Mouse (Mus musculus) embryonic stem cell, embryonic (primary cell): Measurements from ENCODE around the gene Mmp21.
"Not testable (repeated sequence)": the region's sequence is repeated elsewhere in the genome, so short reads cannot be mapped to it uniquely, and the experiment has no call there.

ENCODE experiments used
- CTCF ChIA-PET, 4 experiments: fragments of 300-600 bp in 2 of 4; fragments of 350-600 bp in 2 of 4; sonication (Branson Sonifier 250); formaldehyde crosslinking; loops; one replicate each; lab custom pipeline; 2022; ENCODE audit warnings: inconsistent platforms in 2 of 4; lab: Charles Lee
- POLR2A ChIA-PET, 4 experiments: fragments of 300-600 bp in 2 of 4; fragments of 350-600 bp in 2 of 4; sonication (Branson Sonifier 250); formaldehyde crosslinking; loops; one replicate each; lab custom pipeline; 2022; ENCODE audit warnings: antibody characterized with exemption in 4 of 4, inconsistent platforms in 1 of 4; lab: Charles Lee

Gene Mmp21

GRCm38 (mm10) chr7:133679961-133680360 lies at the start of gene Mmp21:
Gene Mmp21, minus strand, starts transcription at chr7:133680061.
- ChIA-PET POLR2A (no interaction called here), CTCF (no interaction called here)

GRCm38 (mm10) chr7:133729351-133729750 lies 49.5 kb upstream of the Mmp21 start:
- ChIA-PET POLR2A (interaction anchor here in 1 of 4 experiments (1.3 kb wide), 1 partner anchor 12 kb away, joined by 3 read pairs; no protein-coding TSS in a partner anchor), CTCF (interaction anchor here in 1 of 4 experiments (0.6 kb wide), 1 partner anchor 173 kb away, joined by 3 read pairs; no protein-coding TSS in a partner anchor)

GRCm38 (mm10) chr7:133727027-133727426 lies 47.2 kb upstream of the Mmp21 start:
- POLR2A ChIA-PET, result interaction anchor here in 2 of 4 experiments (0.7 to 1.4 kb wide), 6 partner anchors 16 to 90 kb away, joined by 3 to 5 read pairs (median 4); partner anchors contain the start of gene Edrf1 (in 1 of the 2)

GRCm38 (mm10) chr7:133725571-133725970 lies 45.7 kb upstream of the Mmp21 start:
- CTCF ChIA-PET, result no interaction called here
- POLR2A ChIA-PET, result interaction anchor here in 2 of 4 experiments (0.8 to 1.7 kb wide), 9 partner anchors 8 to 88 kb away, joined by 3 to 5 read pairs (median 4); partner anchors contain the start of genes Edrf1 (in 1 of the 2) and Uros (in 1 of the 2)

More at GRCm38 (mm10) chr7:133727027-133727426, 47.2 kb upstream of the Mmp21 start:
- CTCF ChIA-PET, result no interaction called here

GRCm38 (mm10) chr7:133724844-133725243 lies 45.0 kb upstream of the Mmp21 start:
- POLR2A ChIA-PET, result interaction anchor here in 2 of 4 experiments (0.6 to 1.7 kb wide), 9 partner anchors 9 to 87 kb away, joined by 3 to 5 read pairs (median 3); partner anchors contain the start of genes Edrf1 (in 1 of the 2) and Uros (in 1 of the 2)
- CTCF ChIA-PET, result interaction anchor here in 1 of 4 experiments (0.5 kb wide), 1 partner anchor 92 kb away, joined by 3 read pairs; no protein-coding TSS in a partner anchor

- POLR2A ChIA-PET, result interaction anchor here in 2 of 4 experiments (1.0 to 1.1 kb wide), 2 partner anchors 38 to 39 kb away, joined by 3 to 5 read pairs; no protein-coding TSS in a partner anchor
- CTCF ChIA-PET, result interaction anchor here in 1 of 4 experiments (1.0 kb wide), 1 partner anchor 39 kb away, joined by 3 read pairs; no protein-coding TSS in a partner anchor
Observed at GRCm38 (mm10) chr7:133720616-133721015, 40.8 kb upstream of the Mmp21 start.

- ChIA-PET POLR2A (interaction anchor here in 1 of 4 experiments (1.0 to 2.7 kb wide), 2 partner anchors 22 to 31 kb away, joined by 3 to 6 read pairs; no protein-coding TSS in a partner anchor), CTCF (no interaction called here)
Observed at GRCm38 (mm10) chr7:133718580-133718979, 38.7 kb upstream of the Mmp21 start.

- POLR2A ChIA-PET, result interaction anchor here in 3 of 4 experiments (0.6 to 2.6 kb wide), 11 partner anchors 10 to 515 kb away, joined by 3 to 9 read pairs (median 3); no protein-coding TSS in a partner anchor
- CTCF ChIA-PET, result interaction anchor here in 2 of 4 experiments (0.6 to 0.7 kb wide), 2 partner anchors 40 to 47 kb away, joined by 3 read pairs; no protein-coding TSS in a partner anchor
Observed at GRCm38 (mm10) chr7:133715387-133715786, 35.5 kb upstream of the Mmp21 start.

- ChIA-PET CTCF (interaction anchor here (0.5 to 1.8 kb wide), 4 partner anchors 25 to 266 kb away, joined by 3 to 7 read pairs (median 5); partner anchors contain the start of gene Edrf1 (in 1 of the 4)), POLR2A (interaction anchor here in 3 of 4 experiments (0.6 to 2.2 kb wide), 10 partner anchors 9 to 70 kb away, joined by 3 to 21 read pairs (median 4); partner anchors contain the start of gene Edrf1 (in 2 of the 3))
Observed at GRCm38 (mm10) chr7:133707301-133707700, 27.4 kb upstream of the Mmp21 start.

- ChIA-PET CTCF (no interaction called here), POLR2A (no interaction called here)
Observed at GRCm38 (mm10) chr7:133703906-133704305, 24.0 kb upstream of the Mmp21 start.

GRCm38 (mm10) chr7:133702333-133702732 lies 22.5 kb upstream of the Mmp21 start:
- CTCF ChIA-PET, result no interaction called here
- POLR2A ChIA-PET, result no interaction called here

GRCm38 (mm10) chr7:133701366-133701765 lies 21.5 kb upstream of the Mmp21 start:
- ChIA-PET POLR2A (interaction anchor here in 2 of 4 experiments (0.6 to 1.4 kb wide), 2 partner anchors 21 to 33 kb away, joined by 3 to 4 read pairs; no protein-coding TSS in a partner anchor), CTCF (interaction anchor here in 1 of 4 experiments (0.6 kb wide), 1 partner anchor 58 kb away, joined by 3 read pairs; no protein-coding TSS in a partner anchor)

- ChIA-PET CTCF (no interaction called here), POLR2A (interaction anchor here in 3 of 4 experiments (0.7 to 1.1 kb wide), 4 partner anchors 9 to 60 kb away, joined by 3 to 4 read pairs (median 3); no protein-coding TSS in a partner anchor)
Observed at GRCm38 (mm10) chr7:133699885-133700284, 20.0 kb upstream of the Mmp21 start.

GRCm38 (mm10) chr7:133698021-133698709 lies 18.3 kb upstream of the Mmp21 start:
- POLR2A ChIA-PET, result interaction anchor here in 2 of 4 experiments (0.8 to 3.6 kb wide), 11 partner anchors 8 to 61 kb away, joined by 3 to 13 read pairs (median 5); partner anchors contain the start of genes Edrf1 (in 2 of the 2), Bccip (in 1 of the 2) and Uros (in 1 of the 2)
- CTCF ChIA-PET, result interaction anchor here in 2 of 4 experiments (1.0 to 1.3 kb wide), 3 partner anchors 11 to 61 kb away, joined by 3 to 5 read pairs (median 3); partner anchors contain the start of gene Edrf1 (in 1 of the 2)

- CTCF ChIA-PET, result interaction anchor here in 2 of 4 experiments (0.6 to 0.7 kb wide), 2 partner anchors 16 to 34 kb away, joined by 3 read pairs; no protein-coding TSS in a partner anchor
- POLR2A ChIA-PET, result not testable (repeated sequence)
Observed at GRCm38 (mm10) chr7:133685644-133686043, 5.8 kb upstream of the Mmp21 start.

- ChIA-PET POLR2A (interaction anchor here in 3 of 4 experiments (0.7 to 0.9 kb wide), 5 partner anchors 12 to 139 kb away, joined by 3 to 7 read pairs (median 3); partner anchors contain the start of gene Edrf1 (in 1 of the 3)), CTCF (interaction anchor here in 2 of 4 experiments (0.5 to 1.8 kb wide), 6 partner anchors 15 to 138 kb away, joined by 3 to 7 read pairs (median 4); no protein-coding TSS in a partner anchor)
Observed at GRCm38 (mm10) chr7:133684701-133685100, 4.8 kb upstream of the Mmp21 start.

GRCm38 (mm10) chr7:133684110-133684509 lies 4.2 kb upstream of the Mmp21 start:
- ChIA-PET CTCF (interaction anchor here in 1 of 4 experiments (1.3 to 1.8 kb wide), 3 partner anchors 14 to 138 kb away, joined by 3 to 4 read pairs (median 4); no protein-coding TSS in a partner anchor), POLR2A (interaction anchor here in 2 of 4 experiments (0.9 to 1.2 kb wide), 5 partner anchors 13 to 47 kb away, joined by 3 read pairs; partner anchors contain the start of gene Edrf1 (in 1 of the 2))

GRCm38 (mm10) chr7:133683626-133684025 lies 3.8 kb upstream of the Mmp21 start:
- ChIA-PET POLR2A (interaction anchor here in 2 of 4 experiments (0.8 to 1.2 kb wide), 5 partner anchors 13 to 46 kb away, joined by 3 read pairs; partner anchors contain the start of gene Edrf1 (in 1 of the 2)), CTCF (interaction anchor here in 3 of 4 experiments (0.6 to 1.8 kb wide), 6 partner anchors 11 to 139 kb away, joined by 3 to 4 read pairs (median 4); no protein-coding TSS in a partner anchor)
